Comparison of ENCODE assay signal across 34 mouse cellular contexts in the genomic region with DNA sequence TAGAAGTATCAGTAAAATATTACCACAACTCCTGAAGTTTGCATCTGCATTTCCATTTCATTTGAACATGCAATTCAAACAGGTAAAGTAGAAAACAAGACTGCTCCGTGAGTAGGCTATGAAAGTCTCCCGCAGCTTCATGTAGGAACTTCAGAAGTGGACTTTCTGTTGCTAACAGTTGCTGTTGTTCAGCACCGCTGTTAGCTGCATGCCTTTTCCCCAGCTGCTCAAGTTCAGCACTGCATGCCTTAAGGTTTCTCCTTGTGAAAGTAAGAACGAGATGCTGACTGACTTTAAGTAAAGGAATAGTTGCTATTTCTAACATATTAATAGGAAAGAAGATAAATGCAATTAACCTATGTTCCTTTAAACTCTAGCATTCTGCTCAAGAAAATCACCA. TPM values are rescaled to one million over a fixed set of nuclear protein-coding genes. Genes with fewer than 3 reads are reported as not detected.
DNase-seq lines count a peak whose midpoint lies in the region; ATAC-seq and TF ChIP-seq lines count a peak whose summit lies in the region.
"Had no signal": no experiment of that assay in that cellular context is flagged by ENCODE, and none has a peak within 500 bp of the region (broad histone marks: within the 10 kb centered on the region; RNA-seq: fewer than 3 reads in every experiment).

No protein-coding gene starts in this region.

- H3K4me2 ChIP-seq in embryonic facial prominence, embryonic 11.5 days (ENCODE audit: low read depth, low read length), result no peak overlapping the region
- H3K4me2 ChIP-seq in lung, embryonic 14.5 days, result no peak overlapping the region
- no peak overlapping the region for H3K4me2 ChIP-seq in forebrain, embryonic 14.5 days (ENCODE audit: low read length)
- H3K4me2 ChIP-seq: embryonic facial prominence, embryonic 12.5 days; heart, embryonic 15.5 days; hindbrain, embryonic 13.5 days; limb, embryonic 12.5 days; liver, embryonic 11.5 days had no signal

- peaks cover 5% of the 10 kb centered on the region; the same call in 1 of the 2 replicates for H3K4me1 ChIP-seq in embryonic facial prominence, embryonic 11.5 days (ENCODE audit: control insufficient read depth, insufficient read depth, low read length)
- H3K4me1 ChIP-seq in embryonic facial prominence, embryonic 10.5 days, result peaks cover 31% of the 10 kb centered on the region
- peaks cover 14% of the 10 kb centered on the region for H3K4me1 ChIP-seq in lung, embryonic 14.5 days (ENCODE audit: insufficient read depth)
- no peaks in the 10 kb centered on the region for H3K4me1 ChIP-seq in MEL (ENCODE audit: control insufficient read depth in 1 of 2, insufficient read depth in 2 of 2, low read length in 2 of 2)
- peaks cover 18% of the 10 kb centered on the region for H3K4me1 ChIP-seq in forebrain, embryonic 14.5 days (ENCODE audit: control insufficient read depth, insufficient read depth, low read length)

- H3K9ac ChIP-seq in embryonic facial prominence, embryonic 11.5 days (replicated peaks; ENCODE audit: low read length), result no peak overlapping the region
- no peak overlapping the region for H3K9ac ChIP-seq in lung, embryonic 14.5 days
- no peak overlapping the region for H3K9ac ChIP-seq in MEL (ENCODE audit: control insufficient read depth, low read depth, low read length, poor library complexity, severe bottlenecking)
- no peak overlapping the region for H3K9ac ChIP-seq in forebrain, embryonic 14.5 days (ENCODE audit: low read length)
- H3K9ac ChIP-seq: embryonic facial prominence, embryonic 12.5 days; heart, embryonic 15.5 days; hindbrain, embryonic 13.5 days; limb, embryonic 12.5 days; liver, postnatal 0 days had no signal

- 32% methylated on average over 4 of the region's 4 CpGs for WGBS in embryonic facial prominence, embryonic 11.5 days
- 34% methylated on average over 4 of the region's 4 CpGs for WGBS in embryonic facial prominence, embryonic 10.5 days
- WGBS in lung, embryonic 14.5 days, result 31% methylated on average over 4 of the region's 4 CpGs
- 50% methylated on average over 4 of the region's 4 CpGs for WGBS in forebrain, embryonic 14.5 days

- peaks cover 4% of the 10 kb centered on the region; the same call in 1 of the 2 replicates for H3K27me3 ChIP-seq in embryonic facial prominence, embryonic 11.5 days (ENCODE audit: control insufficient read depth, insufficient read depth, low read length)
- H3K27me3 ChIP-seq in embryonic facial prominence, embryonic 10.5 days (replicated peaks; ENCODE audit: low read depth, poor library complexity, severe bottlenecking), result peaks cover 52% of the 10 kb centered on the region
- peaks cover 38% of the 10 kb centered on the region for H3K27me3 ChIP-seq in lung, embryonic 14.5 days (ENCODE audit: insufficient read depth, low read length)
- peaks cover 2% of the 10 kb centered on the region in 2 experiments; a peak in 2 of 4 replicates for H3K27me3 ChIP-seq in MEL (ENCODE audit: control insufficient read depth in 1 of 2, insufficient read depth in 2 of 2, low read length in 2 of 2)
- H3K27me3 ChIP-seq in forebrain, embryonic 14.5 days (replicated peaks; ENCODE audit: control insufficient read depth, insufficient read depth, low read length), result peaks cover 38% of the 10 kb centered on the region

- H3K27ac ChIP-seq in embryonic facial prominence, embryonic 11.5 days (replicated peaks; ENCODE audit: low read depth, low read length), result no peak overlapping the region
- no peak overlapping the region for H3K27ac ChIP-seq in embryonic facial prominence, embryonic 10.5 days (replicated peaks)
- no peak overlapping the region for H3K27ac ChIP-seq in lung, embryonic 14.5 days (ENCODE audit: low read depth)
- H3K27ac ChIP-seq in MEL (ENCODE audit: control insufficient read depth, low read depth, low read length), result no peak overlapping the region
- no peak overlapping the region for H3K27ac ChIP-seq in forebrain, embryonic 14.5 days (ENCODE audit: low read depth, low read length)
- H3K27ac ChIP-seq: embryonic facial prominence, embryonic 12.5 days; heart, embryonic 10.5 days; heart, embryonic 15.5 days; hindbrain, embryonic 13.5 days; limb, embryonic 12.5 days; stomach, postnatal 0 days had no signal

- peak; percentile 36 for DNase-seq in embryonic facial prominence, embryonic 11.5 days (ENCODE audit: low spot score)
- DNase-seq in embryonic facial prominence, embryonic 10.5 days (ENCODE audit: low spot score), result no peak
- DNase-seq in lung, embryonic 14.5 days, result peak; percentile 54
- DNase-seq in lung, postnatal 36 days, result no peak
- peak; percentile 11 for DNase-seq in MEL (ENCODE audit: low read depth, low spot score)
- peak; percentile 30 for DNase-seq in forelimb bud, embryonic 11.5 days (ENCODE audit: low read depth, low spot score)
- no peak for DNase-seq in forebrain, embryonic 14.5 days (ENCODE audit: low spot score)
- no peak for DNase-seq in heart, adult 18-20 months
- DNase-seq: adrenal gland, postnatal 10 days; cerebellum, adult 11 months; cerebellum, adult 9-10 months; cerebellum, postnatal 36 days; gastrocnemius, postnatal 14 days; kidney, adult 8-10 months; kidney, postnatal 14 days; layer of hippocampus, adult 9-11 months; liver, postnatal 0 days; lung, postnatal 10 days; right cerebral cortex, adult 18-20 months; thymus, adult 18-20 months; thymus, postnatal 25 days had no signal

- H3K4me3 ChIP-seq in embryonic facial prominence, embryonic 11.5 days (ENCODE audit: low read depth, low read length), result no peak overlapping the region
- no peak overlapping the region for H3K4me3 ChIP-seq in embryonic facial prominence, embryonic 10.5 days
- H3K4me3 ChIP-seq in lung, embryonic 14.5 days (ENCODE audit: low read depth, low read length), result no peak overlapping the region
- H3K4me3 ChIP-seq in MEL (ENCODE audit: control insufficient read depth in 1 of 2, insufficient read depth in 1 of 2, low read depth in 2 of 2, low read length in 2 of 2), result no peak overlapping the region
- H3K4me3 ChIP-seq in forebrain, embryonic 14.5 days (ENCODE audit: low read depth, low read length), result no peak overlapping the region
- H3K4me3 ChIP-seq: embryonic facial prominence, embryonic 12.5 days; heart, embryonic 10.5 days; heart, embryonic 15.5 days; hindbrain, embryonic 13.5 days; limb, embryonic 12.5 days had no signal

- no peak for TF ChIP-seq POLR2A in MEL (IDR thresholded peaks at IDR 0.05; ENCODE audit: control insufficient read depth in 1 of 2, insufficient read depth in 1 of 2, low read depth in 1 of 2, low read length in 2 of 2, poor library complexity in 1 of 2)

- no peak for TF ChIP-seq CTCF in lung, embryonic 14.5 days (IDR thresholded peaks at IDR 0.05; ENCODE audit: low read depth)
- TF ChIP-seq CTCF in MEL (IDR thresholded peaks at IDR 0.05 in 2 of 3, conservative IDR thresholded peaks at IDR 0.05 in 1 of 3; ENCODE audit: control insufficient read depth in 1 of 3, insufficient read depth in 1 of 3, low read depth in 2 of 3, low read length in 3 of 3, poor library complexity in 1 of 3, severe bottlenecking in 1 of 3), result no peak

- H3K9me3 ChIP-seq in embryonic facial prominence, embryonic 11.5 days (replicated peaks; ENCODE audit: control insufficient read depth, low read length), result no peaks in the 10 kb centered on the region
- no peaks in the 10 kb centered on the region for H3K9me3 ChIP-seq in embryonic facial prominence, embryonic 10.5 days
- H3K9me3 ChIP-seq in lung, embryonic 14.5 days (ENCODE audit: low read depth, low read length), result no peaks in the 10 kb centered on the region
- H3K9me3 ChIP-seq in MEL (replicated peaks; ENCODE audit: insufficient read depth, low read length), result no peaks in the 10 kb centered on the region
- no peaks in the 10 kb centered on the region for H3K9me3 ChIP-seq in forebrain, embryonic 14.5 days (replicated peaks; ENCODE audit: control insufficient read depth, low read length)
- H3K9me3 ChIP-seq: embryonic facial prominence, embryonic 12.5 days; G1E; heart, embryonic 10.5 days; heart, embryonic 15.5 days; hindbrain, embryonic 13.5 days; limb, embryonic 12.5 days had no signal

- no peak for TF ChIP-seq EP300 in MEL (IDR thresholded peaks at IDR 0.05; ENCODE audit: low read depth in 1 of 2, low read length in 2 of 2)

- no peaks in the 10 kb centered on the region for H3K36me3 ChIP-seq in embryonic facial prominence, embryonic 11.5 days (replicated peaks; ENCODE audit: control insufficient read depth, insufficient read depth, low read depth, low read length)
- H3K36me3 ChIP-seq in embryonic facial prominence, embryonic 10.5 days (replicated peaks), result no peaks in the 10 kb centered on the region
- H3K36me3 ChIP-seq in lung, embryonic 14.5 days (ENCODE audit: insufficient read depth), result no peaks in the 10 kb centered on the region
- H3K36me3 ChIP-seq in MEL (ENCODE audit: control insufficient read depth in 1 of 2, insufficient read depth in 2 of 2, low read length in 2 of 2), result no peaks in the 10 kb centered on the region
- H3K36me3 ChIP-seq in forebrain, embryonic 14.5 days (ENCODE audit: control insufficient read depth, insufficient read depth, low read length), result no peaks in the 10 kb centered on the region
- H3K36me3 ChIP-seq: embryonic facial prominence, embryonic 12.5 days; G1E; heart, embryonic 10.5 days; heart, embryonic 15.5 days; hindbrain, embryonic 13.5 days; limb, embryonic 12.5 days had no signal

- no peaks in the 10 kb centered on the region for H3K79me2 ChIP-seq in MEL (ENCODE audit: control insufficient read depth, insufficient read depth, low read length, poor library complexity)

- no peak for ATAC-seq in embryonic facial prominence, embryonic 11.5 days (replicated peaks; ENCODE audit: insufficient number of reproducible peaks, low FRiP score, low TSS enrichment, low read depth)
- no peak for ATAC-seq in lung, embryonic 14.5 days (ENCODE audit: insufficient read depth)
- no peak for ATAC-seq in forebrain, embryonic 14.5 days
- ATAC-seq: intestine, embryonic 16.5 days; liver, postnatal 0 days; midbrain, embryonic 16.5 days had no signal

- no peak for TF ChIP-seq RAD21 in MEL (IDR thresholded peaks at IDR 0.05; ENCODE audit: low read depth, low read length)

TF ChIP-seq in MEL, 35 proteins besides CTCF, POLR2A, EP300 and RAD21:
- no peak for TF ChIP-seq ETS1 (IDR thresholded peaks at IDR 0.05; ENCODE audit: low read depth, low read length)
- no peak for TF ChIP-seq ELF1 (IDR thresholded peaks at IDR 0.05; ENCODE audit: low read depth, low read length)
- no peak for TF ChIP-seq RCOR1 (IDR thresholded peaks at IDR 0.05; ENCODE audit: low read depth, low read length)

RNA-seq across cellular contexts. Expression of a gene that starts 4.0 kb away (rescaled TPM):
- polyA plus RNA-seq in embryonic facial prominence, embryonic 11.5 days (2014; fragmentation: Nextera tagmentation; extraction: Ambion mirVana), result 0.36 and 0.46 TPM in 2 replicates
- 0.57 and 0.83 TPM in 2 replicates for polyA plus RNA-seq in embryonic facial prominence, embryonic 10.5 days (2016; fragmentation: Nextera tagmentation; extraction: Ambion mirVana)
- 0.11 TPM in 1 of 2 replicates, not detected in the other for polyA plus RNA-seq in lung, embryonic 14.5 days (2014; fragmentation: Nextera tagmentation; extraction: Ambion mirVana)
- not detected in 2 replicates for total RNA-seq in MEL (2012; rRNA removed)
- polyA plus RNA-seq in MEL (2012; ENCODE audit: insufficient read depth in 1 of 2, insufficient read length in 2 of 2, low read depth in 1 of 2, low replicate concordance in 2 of 2, missing spikeins in 1 of 2), result not detected
- 0.19 TPM in 1 of 2 replicates, not detected in the other for polyA plus RNA-seq in forebrain, embryonic 14.5 days (2014; fragmentation: Nextera tagmentation; extraction: Ambion mirVana)
- under 1 TPM in 1 of 2 experiments, not detected in 1; 0.64 TPM for total RNA-seq in heart, adult 18-20 months (2021)
- total RNA-seq: G1E; granulocyte monocyte progenitor cell, adult 5-6 weeks; neutrophil, adult 5-6 weeks had no signal
- polyA plus RNA-seq: C2C12; G1E; liver, postnatal 0 days; midbrain, embryonic 16.5 days had no signal

Comparison
In these comparisons a context has a peak if more than half of its experiments do, and no peak if none do; other contexts are left out.
1. DNase-seq: peak in embryonic facial prominence, embryonic 11.5 days (single experiment), lung, embryonic 14.5 days (single experiment), MEL (single experiment) and forelimb bud, embryonic 11.5 days (single experiment); none in embryonic facial prominence, embryonic 10.5 days (single experiment), lung, postnatal 36 days (single experiment), forebrain, embryonic 14.5 days (single experiment) and heart, adult 18-20 months (0 of 2).